Mouse (Mus musculus): ENCODE measurements around the gene Pop7. TPM values are rescaled to one million over a fixed set of nuclear protein-coding genes. Genes with fewer than 3 reads are reported as not detected.

The Pop7 gene
- polyA plus RNA-seq, 1 experiment from 2014 or later = 54.0 TPM

DNA sequence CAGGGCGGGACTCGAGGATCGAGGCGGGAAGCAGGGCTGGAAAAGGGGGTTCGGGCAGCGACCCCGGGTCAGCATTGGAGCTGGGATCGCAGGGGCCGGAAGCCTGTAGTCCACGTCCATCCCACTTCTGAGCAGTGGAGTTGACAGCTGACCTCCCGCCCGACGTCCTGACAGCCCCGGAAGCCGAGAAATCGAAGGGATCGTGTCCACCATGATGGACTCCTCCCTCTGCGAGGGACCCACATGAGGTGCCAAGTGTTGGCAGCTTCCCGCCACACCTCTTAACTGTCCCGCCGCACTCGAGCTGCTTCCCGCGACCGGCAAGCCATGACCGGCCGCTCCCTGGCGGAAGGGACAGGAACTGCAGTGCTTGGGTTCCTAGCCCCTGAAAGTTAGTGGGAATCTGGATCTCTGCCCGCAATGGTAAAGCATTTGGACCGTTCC, 371 bp upstream of the Pop7 start:
- H3K36me3 ChIP-seq (replicated peaks; ENCODE audit: control insufficient read depth, insufficient read depth, low read depth, low read length) = no peaks in the 10 kb centered on the region
- peak; percentile 80 for ATAC-seq (replicated peaks; ENCODE audit: insufficient number of reproducible peaks, low FRiP score, low TSS enrichment, low read depth)
- 1% methylated on average over 28 of the region's 30 CpGs for WGBS
- peak overlapping the region; percentile 48; the same call in 1 of the 2 replicates for H3K27ac ChIP-seq (replicated peaks; ENCODE audit: low read depth, low read length)
- H3K4me3 ChIP-seq (ENCODE audit: low read depth, low read length) = peak overlapping the region; percentile 38
- H3K4me1 ChIP-seq (ENCODE audit: control insufficient read depth, insufficient read depth, low read length) = no peaks in the 10 kb centered on the region
- H3K9me3 ChIP-seq (replicated peaks; ENCODE audit: control insufficient read depth, low read length) = no peaks in the 10 kb centered on the region
- DNase-seq (ENCODE audit: low spot score) = peak; percentile 90
- H3K4me2 ChIP-seq (ENCODE audit: low read depth, low read length) = peak overlapping the region; percentile 51
- H3K27me3 ChIP-seq (ENCODE audit: control insufficient read depth, insufficient read depth, low read length) = no peaks in the 10 kb centered on the region
- peak overlapping the region; percentile 61 for H3K9ac ChIP-seq (replicated peaks; ENCODE audit: low read length)

DNA sequence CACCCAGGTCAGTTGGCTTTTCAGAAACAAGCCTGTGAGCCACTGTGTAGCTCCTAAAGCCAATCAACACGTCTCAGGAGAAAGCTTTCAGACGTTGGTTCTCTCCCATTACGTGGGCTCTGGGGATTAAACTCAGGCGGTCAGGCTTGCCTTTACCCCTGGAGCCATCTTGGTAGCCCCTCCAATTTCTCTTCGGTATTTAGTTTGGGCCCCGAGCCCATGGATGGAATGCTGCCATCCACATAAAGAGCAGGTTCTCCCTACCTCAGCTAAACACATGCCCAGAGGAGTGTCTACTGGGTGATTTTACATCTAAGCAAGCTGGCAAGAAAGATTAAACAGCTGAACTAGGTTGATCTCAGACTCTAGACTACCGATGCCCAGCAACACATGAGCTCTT, 2.1 kb downstream of the Pop7 start:
- no peak overlapping the region for H3K9ac ChIP-seq (replicated peaks; ENCODE audit: low read length)
- DNase-seq (ENCODE audit: low spot score) = no peak
- H3K36me3 ChIP-seq (replicated peaks; ENCODE audit: control insufficient read depth, insufficient read depth, low read depth, low read length) = no peaks in the 10 kb centered on the region
- no peaks in the 10 kb centered on the region for H3K27me3 ChIP-seq (ENCODE audit: control insufficient read depth, insufficient read depth, low read length)
- no peak overlapping the region for H3K27ac ChIP-seq (replicated peaks; ENCODE audit: low read depth, low read length)
- H3K4me2 ChIP-seq (ENCODE audit: low read depth, low read length) = no peak overlapping the region
- no peak for ATAC-seq (replicated peaks; ENCODE audit: insufficient number of reproducible peaks, low FRiP score, low TSS enrichment, low read depth)
- H3K4me1 ChIP-seq (ENCODE audit: control insufficient read depth, insufficient read depth, low read length) = no peaks in the 10 kb centered on the region
- no peaks in the 10 kb centered on the region for H3K9me3 ChIP-seq (replicated peaks; ENCODE audit: control insufficient read depth, low read length)
- 93% methylated on average over 7 of the region's 7 CpGs for WGBS
- H3K4me3 ChIP-seq (ENCODE audit: low read depth, low read length) = no peak overlapping the region

DNA sequence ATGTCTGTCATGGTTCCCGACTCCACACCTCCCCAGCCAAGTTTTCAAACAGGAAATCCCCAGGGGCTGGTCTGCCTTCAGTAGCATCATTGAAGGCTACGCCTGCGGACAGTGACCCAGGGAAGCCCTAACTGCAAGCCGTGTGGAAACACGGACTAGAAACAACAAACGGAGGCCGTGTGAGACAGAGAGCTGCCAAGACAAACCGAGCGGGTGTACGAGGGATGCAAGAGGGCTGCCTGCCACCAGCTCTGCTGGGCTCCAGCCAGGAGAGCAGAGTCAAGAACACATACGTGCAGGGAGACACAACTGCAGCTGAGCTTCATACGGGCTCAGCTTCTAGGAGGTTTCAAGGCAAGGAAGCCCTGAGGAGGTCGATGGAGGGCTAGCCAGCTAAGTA, 8.5 kb downstream of the Pop7 start:
- DNase-seq (ENCODE audit: low spot score) (no peak), ATAC-seq (replicated peaks; ENCODE audit: insufficient number of reproducible peaks, low FRiP score, low TSS enrichment, low read depth) (no peak)
- 73% methylated on average over 13 of the region's 13 CpGs for WGBS
- H3K4me1 ChIP-seq (ENCODE audit: control insufficient read depth, insufficient read depth, low read length) = no peaks in the 10 kb centered on the region
- H3K4me3 ChIP-seq (ENCODE audit: low read depth, low read length) = no peak overlapping the region
- H3K27ac ChIP-seq (replicated peaks; ENCODE audit: low read depth, low read length) = no peak overlapping the region
- H3K27me3 ChIP-seq (ENCODE audit: control insufficient read depth, insufficient read depth, low read length) = no peaks in the 10 kb centered on the region
- no peak overlapping the region for H3K9ac ChIP-seq (replicated peaks; ENCODE audit: low read length)
- no peaks in the 10 kb centered on the region for H3K9me3 ChIP-seq (replicated peaks; ENCODE audit: control insufficient read depth, low read length)
- no peaks in the 10 kb centered on the region for H3K36me3 ChIP-seq (replicated peaks; ENCODE audit: control insufficient read depth, insufficient read depth, low read depth, low read length)
- H3K4me2 ChIP-seq (ENCODE audit: low read depth, low read length) = no peak overlapping the region

DNA sequence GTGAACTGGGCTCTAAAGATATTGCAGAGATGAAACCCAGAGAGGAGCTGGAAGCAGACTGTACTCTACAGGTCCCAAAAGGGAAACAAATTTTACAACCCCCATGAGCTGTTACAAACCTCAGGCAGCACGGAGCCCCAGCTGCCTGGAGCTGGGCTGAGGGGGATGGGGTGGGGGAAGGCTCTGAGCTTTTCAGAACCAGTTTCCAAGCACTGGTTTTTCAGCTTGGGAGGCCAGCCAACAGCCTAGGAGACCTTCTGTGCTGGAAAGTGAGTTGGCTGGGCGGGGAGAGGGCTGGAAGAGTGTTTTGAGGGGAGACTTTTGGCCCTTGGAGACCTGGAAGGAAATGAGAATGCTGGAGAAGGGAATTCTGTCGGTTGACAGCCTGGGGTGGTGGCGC, 10.8 kb downstream of the Pop7 start:
- Histone ChIP-seq H3K36me3 (replicated peaks; ENCODE audit: control insufficient read depth, insufficient read depth, low read depth, low read length) (no peaks in the 10 kb centered on the region), H3K9me3 (replicated peaks; ENCODE audit: control insufficient read depth, low read length) (no peaks in the 10 kb centered on the region), H3K27ac (replicated peaks; ENCODE audit: low read depth, low read length) (no peak overlapping the region), H3K4me3 (ENCODE audit: low read depth, low read length) (no peak overlapping the region), H3K9ac (replicated peaks; ENCODE audit: low read length) (no peak overlapping the region), H3K4me1 (ENCODE audit: control insufficient read depth, insufficient read depth, low read length) (no peaks in the 10 kb centered on the region), H3K27me3 (ENCODE audit: control insufficient read depth, insufficient read depth, low read length) (no peaks in the 10 kb centered on the region), H3K4me2 (ENCODE audit: low read depth, low read length) (no peak overlapping the region)
- no peak for DNase-seq (ENCODE audit: low spot score)
- WGBS = 61% methylated on average over 4 of the region's 4 CpGs
- no peak for ATAC-seq (replicated peaks; ENCODE audit: insufficient number of reproducible peaks, low FRiP score, low TSS enrichment, low read depth)

DNA sequence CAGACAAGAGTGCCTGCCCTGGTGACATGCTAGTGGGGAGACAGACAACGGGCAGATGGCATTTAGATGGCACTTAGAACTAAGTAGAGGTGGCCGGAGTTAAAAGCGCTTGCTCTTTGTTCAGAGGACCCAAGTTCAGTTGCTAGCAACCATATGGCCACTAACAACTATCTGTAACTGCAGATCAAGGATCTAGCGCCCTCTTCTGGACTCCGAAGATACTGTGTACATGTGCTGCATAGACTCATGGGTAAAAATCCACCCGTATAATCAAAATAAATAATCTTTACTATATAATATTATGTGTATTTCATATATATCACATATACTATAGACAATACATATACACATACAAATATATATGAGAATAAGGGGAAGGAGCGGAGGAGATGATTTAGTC, 14.7 kb downstream of the Pop7 start:
- 87% methylated on average over 7 of the region's 7 CpGs for WGBS
- Histone ChIP-seq H3K9me3 (replicated peaks; ENCODE audit: control insufficient read depth, low read length) (no peaks in the 10 kb centered on the region), H3K27me3 (ENCODE audit: control insufficient read depth, insufficient read depth, low read length) (no peaks in the 10 kb centered on the region; the same call in 1 of the 2 replicates), H3K36me3 (replicated peaks; ENCODE audit: control insufficient read depth, insufficient read depth, low read depth, low read length) (no peaks in the 10 kb centered on the region), H3K4me1 (ENCODE audit: control insufficient read depth, insufficient read depth, low read length) (peaks cover 7% of the 10 kb centered on the region; the same call in 1 of the 2 replicates), H3K4me2 (ENCODE audit: low read depth, low read length) (no peak overlapping the region), H3K27ac (replicated peaks; ENCODE audit: low read depth, low read length) (no peak overlapping the region), H3K4me3 (ENCODE audit: low read depth, low read length) (no peak overlapping the region), H3K9ac (replicated peaks; ENCODE audit: low read length) (no peak overlapping the region)
- no peak for DNase-seq (ENCODE audit: low spot score)
- no peak for ATAC-seq (replicated peaks; ENCODE audit: insufficient number of reproducible peaks, low FRiP score, low TSS enrichment, low read depth)

DNA sequence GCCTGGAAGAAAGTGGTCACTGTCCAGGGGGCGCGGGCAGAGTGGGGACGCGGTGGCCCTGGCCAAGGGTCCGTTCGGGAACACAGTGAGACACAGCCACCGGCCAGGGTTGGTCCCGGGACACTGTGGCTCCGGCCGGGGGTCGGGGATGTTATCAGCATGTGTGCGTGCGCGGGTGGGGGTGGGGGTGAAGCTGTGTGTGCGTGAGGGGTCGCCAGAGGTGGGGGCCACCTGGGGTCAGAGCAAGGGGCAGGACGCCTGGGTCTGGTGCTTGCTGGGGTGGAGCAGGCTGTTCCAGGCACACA, 16.5 kb downstream of the Pop7 start:
- no peak for ATAC-seq (replicated peaks; ENCODE audit: insufficient number of reproducible peaks, low FRiP score, low TSS enrichment, low read depth)
- H3K27me3 ChIP-seq (ENCODE audit: control insufficient read depth, insufficient read depth, low read length) = no peaks in the 10 kb centered on the region; the same call in 1 of the 2 replicates
- DNase-seq (ENCODE audit: low spot score) = no peak
- H3K4me1 ChIP-seq (ENCODE audit: control insufficient read depth, insufficient read depth, low read length) = peaks cover 7% of the 10 kb centered on the region; the same call in 1 of the 2 replicates
- peak overlapping the region; percentile 30 for H3K4me3 ChIP-seq (ENCODE audit: low read depth, low read length)
- peak overlapping the region; percentile 57 for H3K9ac ChIP-seq (replicated peaks; ENCODE audit: low read length)
- 1% methylated on average over 17 of the region's 17 CpGs for WGBS
- no peak overlapping the region for H3K27ac ChIP-seq (replicated peaks; ENCODE audit: low read depth, low read length)
- H3K9me3 ChIP-seq (replicated peaks; ENCODE audit: control insufficient read depth, low read length) = no peaks in the 10 kb centered on the region
- peak overlapping the region; percentile 85 for H3K4me2 ChIP-seq (ENCODE audit: low read depth, low read length)
- H3K36me3 ChIP-seq (replicated peaks; ENCODE audit: control insufficient read depth, insufficient read depth, low read depth, low read length) = no peaks in the 10 kb centered on the region

DNA sequence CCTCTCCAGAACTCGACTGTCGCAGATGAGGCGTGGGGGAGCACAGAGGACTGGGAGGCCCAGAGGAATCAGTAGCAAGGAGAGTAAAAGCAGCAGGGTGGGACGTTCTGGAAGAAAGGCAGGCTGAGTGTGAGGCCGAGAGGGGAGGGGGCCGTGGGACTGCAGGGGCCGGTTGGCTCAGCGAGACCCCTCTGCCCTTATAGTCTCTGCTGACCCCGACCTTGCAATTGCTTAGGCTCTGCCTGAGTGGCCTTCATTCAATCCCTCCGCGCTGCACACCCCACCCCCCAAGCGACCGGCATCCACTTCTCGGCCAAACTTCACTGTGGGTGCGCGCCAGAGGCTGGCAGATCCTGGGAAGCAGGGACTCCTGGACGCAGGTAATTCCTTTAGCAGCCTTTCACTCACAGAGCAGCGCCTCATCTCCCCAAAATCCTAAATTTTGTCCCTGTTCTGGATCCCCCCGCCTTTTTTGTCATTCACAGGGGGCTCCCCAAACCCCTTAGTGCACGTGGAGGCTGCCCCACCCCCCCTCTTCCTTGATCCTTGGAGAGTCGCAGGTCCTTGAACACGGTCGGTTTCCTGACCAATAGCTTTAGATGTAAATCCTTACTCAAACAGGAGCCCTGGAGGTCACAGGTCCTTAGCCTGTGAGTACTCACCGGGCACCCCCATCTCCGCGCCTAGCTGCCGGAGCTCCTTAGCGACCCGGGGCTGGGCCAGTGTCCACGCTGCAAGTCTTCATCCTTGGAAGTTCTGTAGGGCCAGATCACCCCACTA, 17.1 kb downstream of the Pop7 start:
- peaks cover 7% of the 10 kb centered on the region; the same call in 1 of the 2 replicates for H3K4me1 ChIP-seq (ENCODE audit: control insufficient read depth, insufficient read depth, low read length)
- H3K4me3 ChIP-seq (ENCODE audit: low read depth, low read length) = peak overlapping the region; percentile 30
- H3K36me3 ChIP-seq (replicated peaks; ENCODE audit: control insufficient read depth, insufficient read depth, low read depth, low read length) = no peaks in the 10 kb centered on the region
- ATAC-seq (replicated peaks; ENCODE audit: insufficient number of reproducible peaks, low FRiP score, low TSS enrichment, low read depth) (no peak), DNase-seq (ENCODE audit: low spot score) (peak; percentile 30)
- H3K27me3 ChIP-seq (ENCODE audit: control insufficient read depth, insufficient read depth, low read length) = no peaks in the 10 kb centered on the region; the same call in 1 of the 2 replicates
- WGBS = 7% methylated on average over 30 of the region's 30 CpGs
- peak overlapping the region; percentile 85 for H3K4me2 ChIP-seq (ENCODE audit: low read depth, low read length)
- H3K9ac ChIP-seq (replicated peaks; ENCODE audit: low read length) = peak overlapping the region; percentile 57
- H3K9me3 ChIP-seq (replicated peaks; ENCODE audit: control insufficient read depth, low read length) = no peaks in the 10 kb centered on the region
- H3K27ac ChIP-seq (replicated peaks; ENCODE audit: low read depth, low read length) = no peak overlapping the region

DNA sequence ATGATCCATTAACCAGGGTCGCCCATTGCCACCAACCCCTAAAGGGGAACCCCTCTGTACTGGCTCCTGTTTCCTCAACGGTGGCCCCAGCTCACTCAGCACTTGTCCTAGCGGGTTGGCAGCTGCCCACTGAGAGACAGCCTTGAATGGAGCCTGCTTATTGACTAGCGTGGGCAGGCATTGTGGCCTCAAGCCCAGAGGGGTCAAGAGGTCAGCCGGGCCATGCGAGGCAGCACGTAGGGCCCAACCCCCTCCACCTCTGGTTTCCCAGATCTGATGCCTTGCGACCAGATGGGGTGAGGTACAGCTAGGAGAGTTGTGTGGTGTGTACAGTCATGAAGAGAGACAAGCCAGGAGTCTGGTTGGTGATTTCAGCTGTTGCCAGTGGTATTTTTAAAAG, 20.4 kb downstream of the Pop7 start:
- H3K27me3 ChIP-seq (ENCODE audit: control insufficient read depth, insufficient read depth, low read length) = no peaks in the 10 kb centered on the region; the same call in 1 of the 2 replicates
- H3K9me3 ChIP-seq (replicated peaks; ENCODE audit: control insufficient read depth, low read length) = no peaks in the 10 kb centered on the region
- no peak overlapping the region for H3K27ac ChIP-seq (replicated peaks; ENCODE audit: low read depth, low read length)
- no peak overlapping the region for H3K4me3 ChIP-seq (ENCODE audit: low read depth, low read length)
- no peaks in the 10 kb centered on the region for H3K36me3 ChIP-seq (replicated peaks; ENCODE audit: control insufficient read depth, insufficient read depth, low read depth, low read length)
- ATAC-seq (replicated peaks; ENCODE audit: insufficient number of reproducible peaks, low FRiP score, low TSS enrichment, low read depth) (no peak), DNase-seq (ENCODE audit: low spot score) (no peak)
- H3K9ac ChIP-seq (replicated peaks; ENCODE audit: low read length) = no peak overlapping the region
- peaks cover 7% of the 10 kb centered on the region; the same call in 1 of the 2 replicates for H3K4me1 ChIP-seq (ENCODE audit: control insufficient read depth, insufficient read depth, low read length)
- no peak overlapping the region for H3K4me2 ChIP-seq (ENCODE audit: low read depth, low read length)
- 20% methylated on average over 8 of the region's 8 CpGs for whole genome bisulfite sequencing

Data from embryonic facial prominence, embryonic 11.5 days (tissue).